Mouse (Mus musculus): ENCODE data around the gene Lamb3.
"Not testable (repeated sequence)": the region's sequence is repeated elsewhere in the genome, so short reads cannot be mapped to it uniquely, and the experiment has no call there.

Lamb3 gene

GRCm38 (mm10) chr1:193274407-193275071 is 67.0 kb downstream of the Lamb3 start:
- DNase-seq (ENCODE audit: low read depth, low spot score), result no peak

- no peak for DNase-seq (ENCODE audit: low read depth, low spot score)
Measured at GRCm38 (mm10) chr1:193278414-193279045, 71.0 kb downstream of the Lamb3 start.

- DNase-seq (ENCODE audit: low read depth, low spot score), result no peak
Measured at GRCm38 (mm10) chr1:193279492-193279891, 72.0 kb downstream of the Lamb3 start.

GRCm38 (mm10) chr1:193281344-193281743 is 73.8 kb downstream of the Lamb3 start:
- no peak for DNase-seq (ENCODE audit: low read depth, low spot score)

- DNase-seq (ENCODE audit: low read depth, low spot score), result no peak
Measured at GRCm38 (mm10) chr1:193284228-193284779, 76.8 kb downstream of the Lamb3 start.

GRCm38 (mm10) chr1:193285766-193286325 is 78.3 kb downstream of the Lamb3 start:
- DNase-seq (ENCODE audit: low read depth, low spot score), result not testable (repeated sequence)

GRCm38 (mm10) chr1:193287578-193287977 is 80.1 kb downstream of the Lamb3 start:
- no peak for DNase-seq (ENCODE audit: low read depth, low spot score)

GRCm38 (mm10) chr1:193289076-193289475 is 81.6 kb downstream of the Lamb3 start:
- DNase-seq (ENCODE audit: low read depth, low spot score), result no peak

- no peak for DNase-seq (ENCODE audit: low read depth, low spot score)
Measured at GRCm38 (mm10) chr1:193289914-193290313, 82.4 kb downstream of the Lamb3 start.

- DNase-seq (ENCODE audit: low read depth, low spot score), result no peak
Measured at GRCm38 (mm10) chr1:193290686-193291085, 83.2 kb downstream of the Lamb3 start.

- DNase-seq (ENCODE audit: low read depth, low spot score), result no peak
Measured at GRCm38 (mm10) chr1:193293039-193293438, 85.5 kb downstream of the Lamb3 start.

- DNase-seq (ENCODE audit: low read depth, low spot score), result no peak
Measured at GRCm38 (mm10) chr1:193293926-193294325, 86.4 kb downstream of the Lamb3 start.

GRCm38 (mm10) chr1:193295920-193296319 is 88.4 kb downstream of the Lamb3 start:
- no peak for DNase-seq (ENCODE audit: low read depth, low spot score)

GRCm38 (mm10) chr1:193298141-193298765 is 90.8 kb downstream of the Lamb3 start:
- no peak for DNase-seq (ENCODE audit: low read depth, low spot score)

GRCm38 (mm10) chr1:193299995-193300394 is 92.5 kb downstream of the Lamb3 start:
- no peak for DNase-seq (ENCODE audit: low read depth, low spot score)

- DNase-seq (ENCODE audit: low read depth, low spot score), result no peak
Measured at GRCm38 (mm10) chr1:193301216-193302092, 94.0 kb downstream of the Lamb3 start.

- DNase-seq (ENCODE audit: low read depth, low spot score), result no peak
Measured at GRCm38 (mm10) chr1:193302093-193302405, 94.5 kb downstream of the Lamb3 start.

GRCm38 (mm10) chr1:193303096-193303495 is 95.6 kb downstream of the Lamb3 start:
- DNase-seq (ENCODE audit: low read depth, low spot score), result no peak

- no peak for DNase-seq (ENCODE audit: low read depth, low spot score)
Measured at GRCm38 (mm10) chr1:193305386-193305785, 97.9 kb downstream of the Lamb3 start.

- no peak for DNase-seq (ENCODE audit: low read depth, low spot score)
Measured at GRCm38 (mm10) chr1:193306832-193307231, 99.3 kb downstream of the Lamb3 start.

- DNase-seq (ENCODE audit: low read depth, low spot score), result no peak
Measured at GRCm38 (mm10) chr1:193309785-193310518, 102.5 kb downstream of the Lamb3 start.
